Mouse (Mus musculus): Measurements from ENCODE around the gene Nxn.

DNA sequence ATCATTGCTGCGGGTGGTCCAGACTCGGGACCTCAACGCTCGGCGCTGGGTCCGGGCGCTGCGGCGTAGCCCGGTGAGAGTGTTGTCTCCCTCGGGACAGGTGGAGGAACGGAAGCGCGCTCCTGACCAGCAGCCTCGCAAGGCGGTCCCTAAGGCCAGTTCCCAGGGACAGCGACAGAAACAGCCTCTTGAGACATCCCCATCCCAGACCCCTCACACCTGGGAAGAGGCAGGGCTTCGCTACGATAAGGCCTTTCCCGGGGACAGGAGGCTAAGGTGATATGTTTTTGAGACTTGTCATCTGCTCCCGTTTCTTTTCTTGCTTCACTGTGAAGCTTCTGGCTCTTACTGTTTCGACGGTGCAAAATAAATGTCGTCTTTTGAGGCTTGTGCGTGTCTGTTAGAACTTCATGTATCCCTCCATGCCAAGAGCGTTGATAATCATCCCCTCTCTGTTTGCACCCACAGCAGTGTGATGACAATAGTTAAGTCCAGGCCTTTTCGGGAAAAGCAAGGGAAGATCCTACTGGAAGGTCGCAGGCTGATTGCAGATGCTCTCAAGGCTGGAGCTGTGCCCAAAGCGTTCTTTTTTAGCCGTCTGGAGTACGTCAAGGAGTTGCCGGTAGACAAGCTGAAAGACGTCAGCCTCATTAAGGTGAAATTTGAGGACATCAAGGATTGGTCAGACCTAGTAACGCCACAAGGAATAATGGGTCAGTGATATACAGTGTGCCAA, 155.0 kb downstream of the Nxn start:
- TF ChIP-seq CTCF (IDR thresholded peaks at IDR 0.05; ENCODE audit: low read depth) (no peak), EP300 (IDR thresholded peaks at IDR 0.05; ENCODE audit: low read depth) (no peak)
